Mouse (Mus musculus) kidney, adult 2 months (tissue): Measurements from ENCODE around the gene Cel. TPM values are rescaled to one million over a fixed set of nuclear protein-coding genes. Genes with fewer than 3 reads are reported as not detected.

ENCODE experiments used
- DNase-seq: peaks from one replicate; pipeline ENCODE4 v3.0.0; 2021
- H3K27ac ChIP-seq: fragments of 200-500 bp; 2 replicates; pipeline ENCODE4 v1.5.1; 2012; ENCODE audit warnings: low read depth, low read length, control low read depth, inconsistent platforms; ENCODE audit not compliant: insufficient read depth
- H3K27me3 ChIP-seq: fragments of 200-500 bp; replicated peaks from 2 replicates; pipeline ENCODE4 v1.6.1; 2012; ENCODE audit warnings: mild to moderate bottlenecking, moderate library complexity, low read length, inconsistent platforms; ENCODE audit not compliant: control insufficient read depth, insufficient read depth
- H3K36me3 ChIP-seq: fragments of 200-500 bp; 2 replicates; pipeline ENCODE4 v1.6.1; 2012; ENCODE audit warnings: mild to moderate bottlenecking, moderate library complexity, low read length, inconsistent platforms; ENCODE audit not compliant: control insufficient read depth, insufficient read depth
- H3K4me1 ChIP-seq: fragments of 200-500 bp; 2 replicates; pipeline ENCODE4 v1.6.1; 2011; ENCODE audit warnings: low read length; ENCODE audit not compliant: control insufficient read depth, insufficient read depth
- H3K4me3 ChIP-seq: fragments of 200-500 bp; 2 replicates; pipeline ENCODE4 v1.5.1; 2011; ENCODE audit warnings: mild to moderate bottlenecking, low read depth, low read length, control low read depth; ENCODE audit not compliant: insufficient read depth
- CTCF ChIP-seq: fragments of 200-500 bp; conservative IDR thresholded peaks from 2 replicates; pipeline ENCODE4 v1.5.1; 2011; ENCODE audit warnings: low read depth, mild to moderate bottlenecking, control low read depth, low read length, moderate library complexity, mixed read lengths; ENCODE audit not compliant: insufficient read depth, insufficient read length
- POLR2A ChIP-seq: fragments of 200-500 bp; IDR thresholded peaks from one replicate; pipeline ENCODE4 v1.6.1; 2011; ENCODE audit warnings: low read depth, low read length, control low read depth
- whole genome bisulfite sequencing: fragments of 180-500 bp; shearing (Covaris S2); methylation state at CpG from one replicate; pipeline ENCODE4 v1.1.7; 2018; 5-methylcytosine and 5-hydroxymethylcytosine counted together
- polyA plus RNA-seq: library from polyadenylated mRNA; depleted of rRNA; stranded (reverse); fragments of >200 nt; gene quantifications from 2 replicates; pipeline ENCODE4 v1.2.3, GENCODE M21; 2012

Gene Cel
- polyA plus RNA-seq, 1 experiment = not detected

- Histone ChIP-seq H3K36me3 (no peaks in the 10 kb centered on the region), H3K27me3 (no peaks in the 10 kb centered on the region), H3K4me1 (no peaks in the 10 kb centered on the region), H3K27ac (no peak overlapping the region), H3K4me3 (no peak overlapping the region)
- 63% methylated on average over 8 of the region's 8 CpGs for WGBS
- no peak; the same call in 1 of the 2 replicates for TF ChIP-seq CTCF
- TF ChIP-seq POLR2A = no peak
- DNase-seq = no peak
Observed at GRCm38 (mm10) chr2:28606601-28607340, 43.6 kb upstream of the Cel start.

GRCm38 (mm10) chr2:28605789-28606541 is 42.8 kb upstream of the Cel start:
- Histone ChIP-seq H3K27ac (no peak overlapping the region), H3K27me3 (no peaks in the 10 kb centered on the region), H3K4me1 (no peaks in the 10 kb centered on the region), H3K4me3 (no peak overlapping the region), H3K36me3 (no peaks in the 10 kb centered on the region)
- 38% methylated on average over 14 of the region's 14 CpGs for WGBS
- no peak for DNase-seq
- TF ChIP-seq CTCF = no peak
- no peak for TF ChIP-seq POLR2A

GRCm38 (mm10) chr2:28603542-28603941 is 40.3 kb upstream of the Cel start:
- Histone ChIP-seq H3K4me3 (no peak overlapping the region), H3K27me3 (no peaks in the 10 kb centered on the region), H3K36me3 (no peaks in the 10 kb centered on the region), H3K4me1 (no peaks in the 10 kb centered on the region), H3K27ac (no peak overlapping the region)
- no peak for DNase-seq
- TF ChIP-seq CTCF (no peak), POLR2A (no peak)
- WGBS = 94% methylated on average over 5 of the region's 5 CpGs

- no peak for TF ChIP-seq POLR2A
- no peaks in the 10 kb centered on the region for H3K27me3 ChIP-seq
- no peak for DNase-seq
- H3K4me3 ChIP-seq = no peak overlapping the region
- no peaks in the 10 kb centered on the region for H3K36me3 ChIP-seq
- no peaks in the 10 kb centered on the region for H3K4me1 ChIP-seq
- no peak overlapping the region for H3K27ac ChIP-seq
- 63% methylated on average over 12 of the region's 12 CpGs for WGBS
Observed at GRCm38 (mm10) chr2:28601720-28602590, 38.8 kb upstream of the Cel start.

GRCm38 (mm10) chr2:28599569-28599900 is 36.3 kb upstream of the Cel start:
- Histone ChIP-seq H3K27me3 (no peaks in the 10 kb centered on the region), H3K27ac (no peak overlapping the region), H3K36me3 (no peaks in the 10 kb centered on the region), H3K4me1 (no peaks in the 10 kb centered on the region), H3K4me3 (no peak overlapping the region)
- 72% methylated on average over 6 of the region's 6 CpGs for WGBS
- TF ChIP-seq POLR2A = no peak
- TF ChIP-seq CTCF = no peak
- no peak for DNase-seq

- Histone ChIP-seq H3K4me3 (no peak overlapping the region), H3K27ac (no peak overlapping the region), H3K36me3 (no peaks in the 10 kb centered on the region), H3K27me3 (no peaks in the 10 kb centered on the region), H3K4me1 (no peaks in the 10 kb centered on the region)
- no peak for DNase-seq
- 66% methylated on average over 12 of the region's 12 CpGs for WGBS
- no peak for TF ChIP-seq POLR2A
- TF ChIP-seq CTCF = no peak
Observed at GRCm38 (mm10) chr2:28598692-28599568, 35.7 kb upstream of the Cel start.
